Mouse (Mus musculus): ENCODE data around the gene Ttbk1. TPM values are rescaled to one million over a fixed set of nuclear protein-coding genes. Genes with fewer than 3 reads are reported as not detected.

The Ttbk1 gene
- polyA plus RNA-seq (2012) = not detected in 2 replicates

DNA sequence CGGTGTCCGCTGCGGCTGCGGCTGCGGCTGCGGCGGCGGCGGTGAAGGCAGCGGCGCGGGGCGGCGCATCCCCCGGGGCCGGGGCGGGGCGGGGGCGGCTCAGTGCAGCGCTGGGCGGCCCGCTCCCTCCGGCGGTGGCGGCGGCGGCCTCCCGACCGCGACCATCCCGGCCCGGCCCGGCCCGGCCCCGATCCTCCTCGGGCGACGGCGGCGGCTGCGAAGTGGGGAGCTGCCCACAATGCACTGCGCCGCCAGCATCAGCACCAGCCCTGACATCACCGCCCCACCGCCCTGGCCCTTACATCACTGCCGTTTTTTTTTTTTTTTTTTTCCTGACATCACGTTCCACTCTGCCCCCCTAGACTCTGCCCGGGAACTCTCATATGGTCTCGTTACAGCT, at the start of gene Ttbk1:
Ttbk1 (minus strand) TSS at position 245 of the 400 bp plus-strand sequence.
- TF ChIP-seq GATA1 (IDR thresholded peaks at IDR 0.05; ENCODE audit: low read length) = no peak

DNA sequence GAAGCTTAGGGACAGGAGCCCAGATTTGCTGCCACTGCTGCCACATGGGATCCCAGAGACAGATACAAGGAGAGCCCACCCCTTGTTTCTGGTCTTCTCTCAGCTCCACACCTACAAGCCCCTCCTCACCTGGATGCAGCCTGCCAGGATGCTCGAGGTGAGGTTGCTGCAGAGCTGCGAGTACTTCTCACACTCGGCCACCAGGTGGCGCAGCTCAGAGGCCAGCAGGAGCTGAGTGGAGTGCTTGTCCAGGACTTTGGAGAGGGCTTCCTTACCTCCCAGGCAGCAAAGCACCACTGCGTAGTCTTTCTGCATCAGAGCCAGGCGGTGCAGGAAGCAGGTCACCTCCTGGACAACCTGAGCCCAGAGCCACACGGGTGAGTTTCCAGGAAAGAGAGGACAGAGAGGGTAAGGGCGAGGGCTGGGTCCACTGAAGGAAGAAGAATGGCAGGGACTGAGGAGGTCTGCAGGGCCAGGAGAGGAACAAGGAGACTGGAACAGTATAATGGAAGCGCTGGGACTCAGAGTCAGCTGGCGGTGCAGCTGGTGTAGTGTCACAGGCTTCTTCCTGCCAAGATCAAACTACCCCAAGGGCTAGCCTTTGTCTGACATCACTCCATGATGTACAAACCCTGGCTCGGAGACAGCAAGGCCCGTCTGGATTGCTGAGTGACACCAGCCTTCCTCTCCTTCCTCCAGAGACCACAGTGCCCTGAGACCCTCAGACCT, 38.3 kb upstream of the Ttbk1 start:
- no peak for TF ChIP-seq GATA1 (IDR thresholded peaks at IDR 0.05; ENCODE audit: low read length)

DNA sequence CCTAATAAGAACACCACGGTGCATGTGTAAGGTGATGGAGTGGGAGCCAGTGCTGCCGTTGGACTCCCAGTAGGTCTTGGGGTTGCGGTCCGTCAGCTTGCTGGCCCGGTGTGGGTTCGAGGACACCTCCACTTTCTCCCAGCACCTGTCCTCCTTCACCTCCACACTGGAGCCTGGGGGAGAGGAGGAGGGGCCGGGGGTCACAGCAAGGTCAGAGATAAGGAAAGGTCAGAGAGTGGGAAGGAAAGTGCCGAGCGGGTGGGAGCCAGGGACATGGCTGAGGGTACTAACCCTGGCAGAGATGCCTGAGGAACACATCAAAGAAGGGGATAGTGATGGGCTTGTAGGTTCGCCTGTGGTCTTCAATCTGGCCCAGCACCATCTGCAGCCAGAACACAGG, 37.6 kb upstream of the Ttbk1 start:
- no peak for TF ChIP-seq GATA1 (IDR thresholded peaks at IDR 0.05; ENCODE audit: low read length)

DNA sequence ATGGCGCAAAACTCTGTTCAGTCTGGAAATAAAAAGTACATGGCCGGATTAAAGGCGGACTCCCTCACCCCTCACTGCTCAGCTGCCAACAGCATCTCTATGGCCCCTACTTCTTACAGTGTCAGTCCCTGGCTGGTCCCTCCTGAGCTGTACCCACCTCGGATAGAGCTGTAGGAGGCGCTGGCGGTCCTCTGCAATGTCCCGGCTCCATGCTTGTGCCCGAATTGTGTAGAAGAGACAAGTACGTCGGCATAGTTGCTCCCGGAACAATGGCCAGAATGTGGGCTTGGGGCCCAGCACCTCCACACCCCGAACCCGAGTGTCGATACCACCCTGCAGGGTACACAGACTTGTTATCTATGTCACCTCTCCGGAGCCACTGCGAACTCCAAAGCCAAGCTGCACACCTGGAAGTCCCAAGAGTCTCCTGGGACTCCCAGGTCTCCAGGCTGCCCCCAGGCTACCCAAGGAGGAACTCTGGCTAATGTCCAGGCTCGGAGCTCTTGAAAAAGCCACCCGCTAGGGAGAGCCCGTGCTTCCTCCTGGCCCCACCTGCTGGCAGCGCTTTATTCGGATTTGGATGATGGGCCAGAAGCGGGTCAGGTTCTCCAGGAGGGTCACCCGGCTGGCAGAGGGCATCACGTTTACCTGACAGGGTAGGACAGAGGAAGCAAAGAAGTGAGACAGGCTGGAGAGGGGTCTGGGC, 34.6 kb upstream of the Ttbk1 start:
- no peak for TF ChIP-seq GATA1 (IDR thresholded peaks at IDR 0.05; ENCODE audit: low read length)

DNA sequence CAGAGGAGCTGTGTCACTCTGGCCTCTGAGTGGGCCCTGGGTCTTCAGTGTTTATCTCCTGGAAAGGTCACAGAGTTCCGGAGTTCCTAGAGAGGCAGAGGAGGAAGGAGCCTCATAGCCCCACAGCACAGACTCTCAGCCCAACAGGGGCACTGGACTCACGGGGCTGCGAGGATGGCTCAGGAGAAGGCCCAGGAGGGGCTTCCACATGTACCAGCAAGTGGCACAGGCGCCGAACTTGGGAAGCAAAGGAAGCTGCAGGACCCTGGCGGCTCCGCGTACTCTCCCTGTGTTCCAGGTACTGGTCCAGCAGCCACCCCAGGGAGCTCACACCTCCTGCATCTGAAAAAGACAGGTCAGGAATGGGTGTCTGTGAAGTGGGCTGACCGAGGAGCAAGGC, 33.7 kb upstream of the Ttbk1 start:
- TF ChIP-seq GATA1 (IDR thresholded peaks at IDR 0.05; ENCODE audit: low read length) = no peak

DNA sequence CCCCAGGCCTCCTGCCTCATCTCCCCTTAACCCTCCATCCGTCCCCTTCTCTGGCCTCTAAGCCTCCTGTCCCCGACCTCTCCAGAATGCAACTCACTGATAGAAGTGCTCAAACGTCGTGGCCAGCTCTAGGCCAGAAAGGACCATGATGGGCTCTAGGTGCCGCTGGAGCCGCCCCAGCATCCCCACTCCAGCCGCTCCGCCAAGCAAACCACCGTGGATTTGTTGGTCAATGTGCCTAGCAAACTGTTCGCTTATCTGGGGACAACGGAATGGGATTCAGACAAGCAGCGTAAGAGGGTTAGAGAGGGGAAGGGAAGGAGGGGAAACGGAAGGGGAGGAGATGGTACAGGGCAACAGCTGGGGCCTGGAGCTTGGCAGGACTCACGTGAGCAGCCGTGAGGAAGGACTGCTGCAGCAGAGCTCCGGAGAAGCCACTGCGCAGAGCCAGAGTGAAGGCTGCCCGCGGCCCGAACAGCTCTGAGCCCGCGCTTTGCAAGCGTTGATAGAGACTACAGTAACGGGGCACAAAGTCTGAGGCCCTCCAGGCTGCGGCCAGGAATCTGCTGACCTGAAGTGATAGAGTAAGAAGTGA, 33.0 kb upstream of the Ttbk1 start:
- no peak for TF ChIP-seq GATA1 (IDR thresholded peaks at IDR 0.05; ENCODE audit: low read length)

DNA sequence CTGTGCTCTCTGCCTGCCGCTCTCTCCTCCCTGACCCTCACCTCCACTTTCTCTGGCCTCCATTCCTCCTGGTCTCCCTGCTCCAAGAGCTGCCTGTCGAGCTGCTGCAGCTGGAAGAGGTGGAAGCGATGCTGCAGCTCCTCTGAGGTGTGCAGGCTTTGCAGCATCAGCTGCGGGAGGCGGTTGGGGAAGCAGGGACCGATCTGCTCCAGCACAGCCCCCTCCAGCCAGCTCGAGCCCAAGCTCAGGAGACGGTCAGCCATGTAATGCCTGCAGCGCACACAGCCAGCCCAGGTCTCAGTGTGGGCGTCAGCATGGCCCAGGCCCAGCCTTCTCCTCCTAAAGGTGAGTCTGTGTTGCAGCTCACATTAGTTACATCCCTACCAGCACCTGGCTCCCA, 32.5 kb upstream of the Ttbk1 start:
- TF ChIP-seq GATA1 (IDR thresholded peaks at IDR 0.05; ENCODE audit: low read length) = no peak

DNA sequence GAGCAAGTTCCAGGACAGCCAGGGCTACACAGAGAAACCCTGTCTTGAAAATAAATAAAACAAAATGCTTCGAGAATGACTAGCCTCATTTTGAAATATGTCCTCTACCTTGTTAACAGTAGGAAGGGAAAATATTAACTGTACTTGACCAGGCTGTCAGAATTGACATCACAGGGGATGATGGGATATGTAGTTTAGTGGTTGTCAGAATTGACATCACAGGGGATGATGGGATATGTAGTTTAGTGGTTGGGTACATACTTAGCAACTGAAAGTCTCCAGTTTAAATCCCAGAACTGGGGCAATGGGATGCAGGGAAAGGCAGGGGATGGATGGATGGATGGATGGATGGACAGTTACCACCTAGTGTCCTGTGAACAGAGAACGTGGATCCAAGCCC, 25.9 kb upstream of the Ttbk1 start:
- TF ChIP-seq GATA1 (IDR thresholded peaks at IDR 0.05; ENCODE audit: low read length) = no peak

DNA sequence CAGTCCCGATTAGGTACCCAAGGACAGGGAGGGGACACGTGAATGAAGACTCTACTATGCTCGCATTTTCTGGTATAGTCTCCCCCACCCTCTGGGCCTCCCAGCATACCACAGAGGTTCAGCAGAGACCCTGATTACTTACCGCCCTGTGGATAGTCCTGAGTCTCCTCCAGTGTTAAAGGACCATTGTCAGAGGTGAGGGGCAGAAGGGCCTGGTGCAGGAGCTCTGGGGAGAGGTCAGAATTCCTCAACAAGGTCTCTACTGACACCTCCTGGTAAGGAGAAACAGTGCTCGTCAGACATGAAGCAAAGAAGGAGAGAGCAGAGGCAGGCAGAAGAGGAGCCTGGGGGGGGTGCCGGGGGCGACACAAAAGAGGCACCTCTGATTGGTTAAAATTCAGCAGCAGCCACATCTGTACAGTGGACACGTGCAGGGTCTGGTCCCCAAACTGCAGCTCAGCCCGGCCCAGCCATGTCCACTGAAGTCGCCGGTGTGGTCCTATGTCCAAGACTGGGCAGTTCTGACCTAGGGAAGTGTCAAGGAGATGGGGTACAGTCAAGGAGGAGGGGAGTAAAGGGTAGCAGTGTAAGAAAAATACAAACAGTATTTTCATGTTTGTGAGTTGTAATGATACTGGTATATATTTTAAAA, 23.7 kb upstream of the Ttbk1 start:
- TF ChIP-seq GATA1 (IDR thresholded peaks at IDR 0.05; ENCODE audit: low read length) = no peak

DNA sequence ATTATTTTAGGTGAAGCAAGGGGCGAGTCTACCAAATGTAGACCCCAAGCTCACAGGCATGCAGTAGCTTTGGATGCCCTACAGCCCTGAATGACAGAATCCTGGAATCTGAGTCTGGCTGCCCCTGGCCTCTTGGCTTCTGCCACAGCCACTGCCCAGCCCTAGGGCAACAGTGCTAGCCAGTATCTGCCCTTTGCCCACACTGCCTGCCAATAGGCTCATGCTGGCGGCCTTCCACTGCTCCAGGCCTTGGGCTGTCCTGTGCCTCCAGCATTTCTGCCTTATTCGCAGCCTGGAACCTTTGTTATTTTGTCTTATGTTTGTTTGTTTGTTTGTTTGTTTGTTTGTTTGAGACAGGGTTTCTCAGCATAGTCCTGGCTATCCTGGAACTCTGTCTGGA, 18.1 kb upstream of the Ttbk1 start:
- no peak for TF ChIP-seq GATA1 (IDR thresholded peaks at IDR 0.05; ENCODE audit: low read length)

DNA sequence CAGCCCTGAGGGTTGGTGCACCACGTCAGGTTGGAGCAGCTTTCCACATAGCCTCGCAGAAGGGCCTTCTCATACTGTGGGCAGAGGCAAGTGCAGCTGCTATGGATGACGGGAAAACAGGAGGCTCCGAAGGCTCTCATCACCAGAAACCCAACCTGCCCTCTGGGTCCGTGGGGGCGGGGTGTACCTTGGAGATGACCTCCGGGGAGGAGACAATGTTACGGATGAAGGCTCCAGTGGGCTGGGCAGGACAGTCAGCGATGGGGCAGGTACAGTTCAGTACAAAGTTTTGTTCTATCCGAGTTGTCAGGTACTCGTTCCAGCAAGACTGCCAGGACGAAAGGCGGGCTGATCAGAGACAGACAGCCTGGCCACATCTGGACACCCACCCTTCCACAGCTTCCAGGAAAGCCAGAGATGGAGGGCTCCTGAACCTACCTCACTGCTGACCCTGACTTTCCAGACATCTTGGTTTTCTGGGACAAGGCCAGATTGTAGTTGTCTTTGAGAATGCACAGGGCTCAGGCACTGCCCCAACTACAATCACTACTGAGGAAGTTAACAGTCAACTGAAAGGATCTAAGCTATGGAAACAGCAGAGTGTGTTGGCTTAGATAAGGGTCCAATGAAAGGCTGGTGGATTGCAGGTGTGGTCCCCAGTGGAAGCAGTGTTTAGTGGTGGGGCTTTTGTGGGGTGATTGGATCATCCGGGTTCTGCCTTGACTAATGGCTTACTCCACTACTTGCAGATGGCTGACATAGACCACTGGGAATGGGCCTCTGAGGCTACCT, 16.6 kb upstream of the Ttbk1 start:
- TF ChIP-seq GATA1 (IDR thresholded peaks at IDR 0.05; ENCODE audit: low read length) = no peak

DNA sequence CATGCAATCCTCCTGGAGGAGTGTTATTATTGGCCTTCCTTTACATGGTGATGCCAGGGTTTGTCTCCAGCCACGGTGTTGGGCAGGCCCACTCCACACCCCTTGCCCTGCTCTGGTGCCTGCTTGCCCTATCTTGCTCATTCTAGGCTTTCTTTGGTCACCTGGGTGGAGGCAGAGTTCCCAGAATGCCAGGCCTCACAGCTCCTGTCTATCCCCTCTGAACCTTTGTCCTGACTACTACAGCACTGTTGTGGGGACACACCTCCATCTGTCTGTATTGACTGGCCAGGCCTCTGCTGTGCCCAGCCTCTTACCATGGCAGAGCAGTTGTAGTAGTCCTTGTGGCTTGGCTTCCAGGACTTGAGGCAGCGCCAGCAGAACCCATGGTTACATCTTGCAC, 15.3 kb upstream of the Ttbk1 start:
- TF ChIP-seq GATA1 (IDR thresholded peaks at IDR 0.05; ENCODE audit: low read length) = no peak

DNA sequence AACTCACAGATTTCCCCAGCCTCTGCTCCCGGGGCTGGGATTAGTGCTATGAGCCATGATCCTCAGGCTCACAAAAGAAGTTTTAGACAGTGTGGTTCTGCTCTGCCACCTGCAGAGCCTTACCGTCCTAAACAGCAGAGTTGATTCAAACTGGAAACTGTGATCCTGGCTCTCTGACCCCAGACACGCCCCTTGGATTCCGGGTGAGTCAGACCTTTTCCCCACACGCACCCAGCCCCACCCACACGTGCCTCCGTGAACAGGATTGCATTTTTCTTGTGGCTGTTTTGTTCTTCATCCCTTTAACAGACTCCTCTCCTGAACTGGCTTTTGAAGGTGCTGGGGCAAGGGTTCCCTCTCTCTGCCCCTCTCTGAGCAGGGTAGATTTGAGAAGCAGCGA, 10.5 kb upstream of the Ttbk1 start:
- TF ChIP-seq GATA1 (IDR thresholded peaks at IDR 0.05; ENCODE audit: low read length) = no peak

DNA sequence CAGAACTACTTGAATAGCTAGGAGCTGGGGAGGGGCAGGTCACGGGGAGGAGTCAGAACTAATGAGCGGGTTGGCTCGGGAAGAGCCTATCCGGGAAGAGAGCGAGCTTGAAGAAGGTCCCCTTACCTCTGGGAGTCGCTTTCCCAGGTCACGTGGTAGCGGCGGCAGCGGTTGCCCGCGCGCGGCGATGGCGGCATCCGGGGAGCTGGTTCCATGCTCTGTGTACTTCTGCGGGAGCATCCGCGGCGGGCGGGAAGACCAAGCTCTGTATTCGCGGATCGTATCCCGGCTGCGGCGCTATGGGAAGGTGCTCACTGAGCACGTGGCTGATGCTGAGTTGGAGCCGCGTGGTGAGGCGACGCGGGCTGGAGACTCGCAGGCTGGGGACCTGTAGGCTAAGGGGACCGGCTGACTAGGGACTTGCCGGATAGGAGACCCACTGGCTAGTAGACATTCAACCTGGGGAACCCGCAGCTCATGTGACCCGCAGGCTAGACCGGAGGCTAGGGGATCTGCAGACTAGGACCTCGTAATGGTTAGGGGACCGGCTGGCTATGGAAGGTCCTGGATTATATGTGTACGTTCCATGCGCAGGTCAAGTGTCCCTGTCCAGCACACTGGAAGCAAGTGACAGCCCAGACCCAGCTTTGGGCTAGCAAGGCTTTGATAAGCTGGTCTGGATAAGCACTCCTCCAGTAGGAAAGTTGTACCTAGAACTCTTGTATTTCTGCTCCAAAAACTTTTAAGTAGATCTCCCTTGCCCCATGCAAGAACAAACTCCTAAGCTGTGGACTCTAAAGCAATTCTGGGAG, 9.4 kb upstream of the Ttbk1 start, which contains the start of gene Dnph1:
Dnph1 (plus strand) TSS at position 89 of the 812 bp plus-strand sequence.
- TF ChIP-seq GATA1 (IDR thresholded peaks at IDR 0.05; ENCODE audit: low read length) = no peak

Measured in G1E-ER4 (cell line).